Mouse (Mus musculus): ENCODE measurements around the gene Sin3a.
A peak's percentile ranks its signal among the peaks of the same experiment; 100 is the strongest.

Sin3a gene

DNA sequence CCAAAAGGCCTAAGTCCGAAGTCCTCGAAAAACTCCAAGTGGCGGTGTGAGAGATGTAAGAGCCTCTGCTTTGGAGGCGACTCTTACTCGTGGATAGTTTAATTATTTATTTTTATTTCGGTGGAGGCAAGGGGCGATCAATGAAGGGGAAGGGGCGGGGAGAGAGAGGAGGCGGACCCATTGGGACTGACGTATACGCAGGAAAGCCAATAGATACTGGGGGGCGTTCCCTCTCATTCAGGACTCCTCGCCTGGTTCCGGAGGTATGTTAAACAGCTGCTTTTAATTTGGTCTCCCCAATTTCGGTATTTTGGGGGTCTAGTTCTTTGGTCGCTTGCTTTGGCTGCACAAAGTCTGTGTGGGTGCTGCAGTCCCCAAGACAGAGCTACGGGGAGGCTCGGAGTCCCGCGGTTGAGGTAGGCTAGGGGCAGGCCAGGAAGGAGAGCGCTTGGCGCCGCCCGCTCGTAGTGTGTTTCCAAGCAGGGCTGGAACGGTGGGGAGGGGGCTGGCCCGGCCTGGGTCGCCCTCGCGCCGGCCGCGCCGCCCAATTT lies at the start of gene Sin3a:
Gene Sin3a, plus strand, starts transcription at position 240 of the 551 bp plus-strand sequence.
- DNase-seq (ENCODE audit: low spot score in 2 of 2): peak; percentile 80 to 86

DNA sequence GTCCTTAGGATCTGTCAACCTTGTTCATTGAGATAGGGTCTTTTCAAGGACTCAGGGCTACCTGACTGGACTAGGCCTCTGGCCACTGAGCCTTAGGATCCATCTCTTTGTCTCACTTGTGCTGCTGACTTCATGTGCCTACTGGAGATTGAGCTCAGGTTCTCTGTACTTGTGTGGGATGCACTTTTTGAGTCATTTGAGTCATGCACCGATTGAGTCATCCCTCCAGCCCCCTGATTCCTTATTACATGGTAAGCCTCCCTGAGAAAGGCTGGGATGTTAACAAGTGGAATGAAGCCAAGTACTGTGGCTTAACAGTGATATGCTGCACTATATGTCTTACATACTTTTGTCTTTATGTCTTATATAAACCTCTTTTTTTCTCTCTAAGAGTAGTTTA lies 40.1 kb upstream of the Sin3a start:
- DNase-seq (ENCODE audit: low spot score in 2 of 2): no peak

DNA sequence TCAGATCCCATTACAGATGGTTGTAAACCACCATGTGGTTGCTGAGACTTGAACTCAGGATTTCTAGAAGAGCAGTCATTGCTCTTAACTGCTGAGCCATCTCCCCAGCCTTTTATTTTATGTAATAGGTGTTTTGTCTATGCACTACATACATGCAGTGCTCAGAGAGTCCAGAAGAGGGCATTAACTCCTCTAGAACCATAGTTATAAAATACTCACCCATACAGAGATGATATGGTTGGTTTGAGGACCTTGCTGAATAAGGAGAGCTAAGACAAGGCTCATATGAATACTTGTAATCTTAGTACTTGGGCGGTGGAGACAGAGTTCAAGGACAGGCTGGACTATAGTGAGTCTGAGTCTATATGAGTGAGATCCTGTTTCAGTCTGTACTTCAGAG lies 15.6 kb upstream of the Sin3a start:
- DNase-seq (ENCODE audit: low spot score in 2 of 2): peak; percentile 46 to 69

DNA sequence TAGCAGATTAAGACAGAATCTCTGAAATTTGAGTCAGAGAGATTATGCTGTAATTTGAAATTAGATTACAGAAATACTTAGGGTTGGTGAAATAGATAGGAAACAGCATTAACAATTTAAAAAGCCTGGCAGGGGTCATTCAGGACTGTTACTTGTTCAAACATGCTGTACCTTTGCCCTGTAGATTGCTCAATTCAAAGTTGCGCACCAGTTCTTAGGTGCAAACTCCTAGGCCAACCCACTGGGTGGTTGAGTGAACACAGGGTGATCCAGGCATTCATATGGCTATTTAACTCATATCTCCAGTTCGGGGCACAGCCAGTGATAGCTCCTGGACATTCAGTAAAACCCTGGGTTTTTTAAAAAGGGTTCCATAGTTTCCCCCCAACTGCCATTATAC lies 7.7 kb upstream of the Sin3a start:
- no peak for DNase-seq (ENCODE audit: low spot score in 2 of 2)

DNA sequence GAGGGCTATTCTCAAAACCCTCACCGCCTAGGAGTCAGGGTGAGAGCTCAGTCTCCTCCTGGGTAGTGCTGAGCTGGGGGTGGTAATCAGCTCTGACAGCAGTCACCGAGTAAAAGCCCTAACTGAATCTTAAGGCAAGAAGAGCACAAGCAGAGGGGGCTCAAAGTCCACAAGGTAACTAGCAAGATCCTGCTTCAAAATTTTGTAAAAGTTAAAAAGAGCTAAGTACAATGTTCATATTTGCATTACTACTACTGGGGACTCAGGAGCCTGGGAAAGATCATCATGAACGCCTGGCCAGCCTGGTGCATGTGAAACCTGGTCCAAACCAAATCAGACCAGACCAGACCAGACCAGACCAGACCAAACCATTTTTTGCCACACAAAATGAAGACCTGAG lies 3.6 kb upstream of the Sin3a start:
- no peak for DNase-seq (ENCODE audit: low spot score in 2 of 2)

DNA sequence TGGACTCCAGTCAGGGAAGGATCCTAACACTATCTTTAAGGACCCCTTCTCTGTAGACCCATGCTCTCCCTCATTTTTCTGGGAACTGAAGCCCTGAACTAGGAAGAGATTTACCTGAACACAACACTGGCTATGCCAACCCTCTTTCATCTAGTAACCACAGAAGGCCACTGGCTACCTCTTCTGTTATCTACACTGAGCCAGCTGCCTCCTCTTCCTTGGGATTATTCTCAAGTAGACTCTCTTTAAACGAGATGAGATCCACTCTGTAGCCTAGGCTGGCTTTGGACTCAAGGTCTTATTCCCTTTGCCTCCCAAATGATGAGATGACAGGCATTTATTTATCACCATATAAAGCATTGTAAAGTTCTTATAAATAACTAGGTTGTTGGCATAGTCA lies 1.6 kb upstream of the Sin3a start:
- DNase-seq (ENCODE audit: low spot score in 2 of 2): no peak

DNA sequence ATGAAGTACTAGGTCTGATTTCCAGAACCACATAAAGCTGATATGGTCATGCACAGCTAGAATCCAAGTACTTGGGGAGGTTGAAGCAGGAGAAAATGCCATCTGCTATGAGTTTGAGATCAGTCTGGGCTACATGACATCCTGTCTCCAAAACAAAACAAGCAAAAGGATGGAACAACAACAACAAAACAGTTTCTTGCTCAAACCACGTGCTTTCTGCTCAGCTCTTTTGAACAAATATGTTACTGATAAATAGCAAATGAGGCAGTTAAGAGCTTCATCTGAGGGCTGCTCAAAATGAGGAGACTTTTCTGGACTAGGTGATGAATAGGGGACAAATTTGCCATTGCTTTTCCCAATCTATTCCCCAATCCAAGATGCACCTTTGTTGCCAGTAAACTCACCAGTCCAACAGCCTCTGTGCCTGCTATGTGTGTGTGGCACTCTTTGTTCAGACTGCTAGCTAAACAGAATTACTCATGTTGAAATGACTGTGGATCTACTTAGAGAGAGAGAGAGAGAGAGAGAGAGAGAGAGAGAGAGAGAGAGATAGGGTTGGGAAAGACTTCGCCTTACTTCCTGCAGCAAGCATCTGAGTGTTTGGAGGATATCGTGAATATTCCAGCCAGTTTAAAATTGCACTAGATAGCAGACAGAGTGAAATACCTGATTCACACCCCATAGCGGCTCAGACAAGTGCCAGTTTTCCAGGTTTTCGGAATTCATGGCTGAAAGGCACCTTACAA lies 867 bp upstream of the Sin3a start:
- DNase-seq (ENCODE audit: low spot score in 2 of 2): no peak

DNA sequence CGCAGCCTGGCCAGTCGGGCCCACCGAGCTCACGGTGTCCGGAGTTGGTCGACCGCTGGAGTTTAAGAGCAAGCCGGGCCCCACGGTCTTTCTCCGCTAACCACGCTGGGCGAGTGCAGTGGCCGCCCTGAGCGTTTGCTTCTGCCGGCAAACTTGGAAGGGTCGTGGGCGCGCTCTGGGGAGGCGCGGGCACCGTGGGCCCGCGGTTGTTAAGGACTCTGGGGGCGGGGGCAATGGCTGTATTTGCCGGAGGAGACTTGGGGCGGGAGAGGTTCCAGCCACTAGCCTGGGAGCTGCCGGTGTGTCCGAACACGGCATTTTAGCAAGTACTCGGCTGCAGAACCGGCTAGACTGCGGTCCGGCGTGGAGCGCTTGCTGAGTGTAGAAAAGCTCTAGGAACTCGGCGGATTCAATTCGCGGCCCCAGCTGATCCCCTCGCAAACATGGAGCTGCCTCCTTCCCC lies 717 bp downstream of the Sin3a start:
- DNase-seq (ENCODE audit: low spot score in 2 of 2): no peak

DNA sequence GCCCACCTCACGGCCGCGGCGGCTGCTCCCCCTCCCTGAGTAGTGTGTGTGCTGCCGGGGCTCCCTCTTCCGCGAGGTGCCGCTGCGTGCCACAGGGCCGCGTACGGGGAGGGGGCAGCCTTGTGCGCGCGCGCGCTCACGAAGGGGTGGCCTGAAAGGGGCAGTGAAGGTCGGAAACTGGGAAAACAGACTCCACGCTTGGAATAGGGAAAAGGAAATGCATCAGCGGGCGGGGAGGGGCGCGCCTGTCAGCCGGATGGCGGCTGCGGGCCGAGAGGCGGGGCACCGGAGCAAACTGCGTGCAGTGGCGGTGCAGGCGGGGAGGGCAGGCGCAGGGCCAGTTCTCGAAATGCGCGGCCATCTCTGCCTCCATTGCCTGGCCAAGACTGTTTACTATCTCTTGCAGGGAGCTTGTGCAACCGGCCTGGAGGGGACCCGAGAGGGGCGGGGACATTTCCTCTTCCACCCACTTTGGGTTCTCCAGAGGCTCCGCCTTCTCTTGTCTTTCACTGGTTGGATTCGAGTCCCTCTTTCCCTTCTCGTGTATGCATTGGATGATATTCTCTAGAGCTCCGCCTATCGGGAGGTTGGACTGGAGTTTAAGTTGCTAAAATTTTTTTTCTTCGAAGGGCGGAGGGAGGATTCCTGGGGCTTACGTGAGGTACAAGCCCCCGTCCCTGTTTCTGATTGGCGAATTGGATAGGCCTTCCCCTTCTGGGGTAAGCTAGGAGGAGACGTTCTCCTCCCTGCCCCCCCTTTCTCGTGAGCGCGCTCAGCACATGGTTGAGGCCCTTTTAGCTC lies 1.3 kb downstream of the Sin3a start:
- peak; percentile 100 for DNase-seq (ENCODE audit: low spot score in 2 of 2)

DNA sequence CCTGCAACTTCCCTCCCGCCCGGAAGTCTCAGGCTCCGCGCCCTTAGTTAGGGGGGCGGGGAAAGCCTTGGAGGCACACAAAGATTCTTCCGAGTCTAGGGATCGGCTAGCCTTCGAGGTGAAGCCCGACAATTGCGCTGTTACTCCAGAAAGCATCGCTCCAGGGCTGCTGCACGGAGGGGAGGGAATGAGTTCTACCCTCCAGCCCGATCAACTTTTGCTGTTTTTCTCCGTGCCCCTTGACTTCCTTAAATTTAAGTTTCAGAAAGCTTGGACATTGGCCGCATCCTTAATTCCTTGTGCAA lies 1.9 kb downstream of the Sin3a start:
- DNase-seq (ENCODE audit: low spot score in 2 of 2): no peak

DNA sequence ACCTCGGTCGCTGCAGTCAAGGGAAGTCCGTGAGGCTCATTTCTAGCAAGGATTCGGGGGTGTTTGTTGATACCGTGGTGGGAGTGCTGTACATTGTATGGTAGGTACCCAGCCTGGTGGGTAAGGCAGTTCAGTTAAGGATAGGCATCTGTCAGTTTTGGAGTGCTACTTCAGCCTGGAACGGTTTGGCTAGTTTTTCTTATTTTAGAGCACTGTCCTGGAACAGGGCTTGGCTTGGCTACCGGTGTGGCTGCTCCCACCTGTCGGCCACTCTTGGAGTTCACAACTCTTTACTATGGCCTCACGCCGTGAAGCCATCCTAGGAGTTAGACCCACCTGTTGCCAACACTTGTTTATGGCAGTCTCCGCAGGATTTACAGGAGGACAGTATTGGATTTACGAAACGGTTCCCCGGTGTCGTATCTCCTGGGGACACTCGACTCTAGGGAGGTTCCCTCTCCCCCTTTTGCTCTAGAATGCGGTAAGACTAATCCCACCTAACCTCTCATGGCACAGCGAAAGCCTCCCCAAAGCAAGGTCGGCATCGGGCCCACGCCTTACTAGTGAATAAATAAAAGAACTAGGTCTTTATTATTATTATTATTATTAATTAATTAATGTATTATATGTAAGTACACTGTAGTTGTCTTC lies 2.5 kb downstream of the Sin3a start:
- peak; percentile 41 to 46 for DNase-seq (ENCODE audit: low spot score in 2 of 2)

DNA sequence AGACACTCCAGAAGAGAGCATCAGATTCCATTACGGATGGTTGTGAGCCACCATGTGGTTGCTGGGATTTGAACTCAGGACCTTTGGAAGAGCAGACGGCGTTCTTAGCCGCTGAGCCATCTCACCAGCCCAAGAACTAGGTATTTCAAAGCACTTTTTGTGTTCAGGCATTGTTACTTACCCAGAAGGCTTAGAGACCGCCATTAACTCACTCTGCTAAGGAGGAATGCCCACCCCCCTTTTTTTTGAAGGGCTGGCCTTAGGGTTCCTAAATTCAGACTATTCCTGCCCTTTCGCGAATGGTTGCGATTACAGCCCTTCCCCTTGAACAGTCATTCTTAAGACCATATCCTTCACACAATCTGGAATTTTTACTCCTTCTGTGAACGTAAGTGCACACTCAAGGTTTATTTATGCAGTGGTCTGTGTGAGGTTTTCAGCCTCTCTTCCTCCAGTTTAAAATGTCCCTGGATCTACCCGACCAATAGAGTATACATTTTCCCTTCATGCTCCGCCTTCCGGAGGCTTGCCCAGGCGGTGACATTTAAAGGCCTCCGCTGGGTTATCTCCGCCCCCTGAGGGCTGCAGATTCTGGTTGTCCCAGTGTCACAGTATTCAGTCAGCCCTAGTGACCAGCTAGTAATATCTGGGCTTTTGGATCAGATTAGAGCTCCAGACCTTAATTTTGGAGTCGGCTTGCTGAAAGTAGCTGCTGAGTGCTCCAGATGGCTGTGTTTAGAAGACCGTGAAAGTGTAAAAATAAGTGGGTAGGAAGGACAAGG lies 3.2 kb downstream of the Sin3a start:
- peak; percentile 76 to 82 for DNase-seq (ENCODE audit: low spot score in 2 of 2)

DNA sequence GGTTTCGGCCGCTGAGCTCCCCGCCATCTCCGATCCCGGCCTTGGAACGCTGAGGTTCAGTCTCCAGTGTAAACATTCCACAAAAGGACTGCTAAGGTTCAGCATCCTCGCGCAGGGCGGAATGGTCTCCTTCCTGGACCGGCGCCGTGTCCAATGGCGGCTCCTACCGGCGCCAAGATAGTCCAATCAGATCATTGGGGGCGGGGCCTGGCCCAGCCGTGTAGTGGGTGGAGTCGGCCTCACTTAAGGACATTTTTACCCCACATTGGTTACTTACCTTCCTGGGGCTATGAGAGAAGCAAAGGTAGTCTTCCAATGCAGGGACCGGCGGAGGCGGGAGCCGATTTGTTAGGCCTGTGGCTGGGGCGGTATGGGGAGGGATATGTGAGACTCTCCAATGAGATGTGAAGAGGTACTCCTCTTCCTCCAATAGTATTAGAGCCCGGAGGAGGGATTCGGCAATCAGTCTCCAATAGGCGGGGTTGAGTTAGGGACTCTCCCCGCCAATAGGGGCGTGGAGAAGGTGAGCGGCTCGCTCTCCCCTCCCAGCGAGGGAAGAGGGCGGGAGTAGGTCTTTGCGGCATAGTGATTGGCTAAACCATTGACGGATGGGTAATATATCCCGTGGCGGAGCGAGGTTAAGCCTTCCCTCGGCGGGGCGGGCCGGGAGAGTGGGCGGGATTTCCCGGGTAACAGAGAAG lies 4.0 kb downstream of the Sin3a start:
- peak; percentile 99 for DNase-seq (ENCODE audit: low spot score in 2 of 2)

DNA sequence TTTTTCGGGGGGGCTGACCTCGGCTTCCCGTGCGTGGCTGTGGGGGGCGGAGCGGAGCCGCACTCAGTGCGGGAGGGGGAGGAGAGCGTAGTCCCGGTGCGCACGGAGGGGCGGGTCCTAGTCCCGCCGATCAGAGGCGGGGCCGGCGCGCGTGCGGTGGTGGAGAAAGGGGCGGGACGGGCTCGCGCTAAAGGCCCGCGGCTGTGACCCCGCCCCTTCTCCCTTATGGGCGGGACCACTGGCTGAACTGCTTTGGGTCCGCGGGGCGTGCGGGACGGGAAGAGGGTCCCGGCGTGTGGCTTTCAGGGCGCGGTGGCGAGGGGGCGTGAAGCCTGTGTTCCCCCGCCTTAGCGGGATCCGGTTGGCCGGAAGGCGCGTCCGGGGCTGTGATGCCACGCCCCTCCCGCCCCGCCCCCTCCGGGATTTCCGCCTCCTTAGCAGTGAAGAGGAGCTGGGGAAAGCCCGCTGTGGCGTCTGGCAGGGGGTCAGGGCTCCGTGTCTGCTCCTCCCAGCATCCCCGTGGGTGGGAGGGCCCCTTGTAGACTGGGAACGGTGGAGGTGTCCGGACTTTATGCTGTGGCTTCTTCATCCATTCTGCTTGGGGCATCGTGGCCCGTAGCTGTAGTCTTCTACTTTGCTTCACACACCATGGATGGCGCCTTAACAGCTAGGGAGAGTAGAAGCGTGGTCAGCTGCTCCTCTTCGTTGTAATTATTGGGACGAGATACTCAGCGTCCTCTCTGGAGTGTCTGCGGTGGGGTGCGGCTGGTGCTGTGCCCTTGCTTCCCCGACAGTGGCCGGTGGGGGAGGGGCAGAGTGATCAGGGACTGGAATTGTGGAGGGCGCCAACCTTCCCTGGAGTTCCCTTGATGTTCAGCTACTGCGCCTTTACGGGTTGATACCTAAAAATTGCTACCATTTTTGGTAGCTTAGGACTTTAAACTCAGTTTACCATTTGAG lies 5.1 kb downstream of the Sin3a start:
- peak; percentile 87 to 89 for DNase-seq (ENCODE audit: low spot score in 2 of 2)

DNA sequence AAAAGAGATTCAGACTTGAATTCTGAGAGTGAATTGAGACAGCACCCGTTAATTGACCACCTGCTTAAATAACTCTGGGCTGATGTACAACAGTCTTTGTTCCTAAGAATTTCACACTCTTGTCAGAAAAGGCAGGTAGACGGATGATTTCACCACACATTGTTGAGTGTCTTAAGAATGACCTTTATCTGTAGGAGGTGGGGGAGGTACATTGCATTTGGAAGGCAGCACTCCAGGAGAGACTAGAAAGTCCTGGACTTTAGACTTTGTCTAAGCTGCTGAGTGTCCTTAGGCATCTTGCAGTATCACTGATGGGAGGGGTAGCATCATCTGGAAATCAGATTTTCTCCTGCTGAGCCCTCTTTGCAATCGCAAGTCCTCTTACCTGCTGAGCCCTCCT lies 10.4 kb downstream of the Sin3a start:
- DNase-seq (ENCODE audit: low spot score in 2 of 2): no peak

DNA sequence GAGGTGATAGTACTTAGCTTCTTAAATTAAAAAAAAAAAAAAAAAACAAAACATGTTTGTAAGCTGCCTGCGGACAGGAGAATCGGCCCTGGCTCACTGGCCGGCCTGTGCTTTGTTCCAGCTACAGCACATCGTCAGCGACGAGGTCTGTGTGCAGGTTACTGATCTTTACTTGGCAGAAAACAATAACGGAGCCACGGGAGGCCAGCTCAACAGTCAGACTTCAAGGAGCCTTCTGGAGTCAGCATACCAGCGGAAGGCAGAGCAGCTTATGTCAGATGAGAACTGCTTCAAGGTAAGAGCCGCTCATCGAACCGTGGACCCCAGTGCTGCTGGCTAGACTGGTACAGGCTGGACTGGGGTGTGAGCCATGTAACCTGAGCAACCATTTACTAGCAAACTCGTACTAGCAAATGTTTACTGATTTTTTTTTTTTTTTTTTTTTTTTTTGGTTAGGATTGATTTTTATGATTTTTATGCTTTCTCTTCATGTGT lies 45.5 kb downstream of the Sin3a start:
- no peak for DNase-seq (ENCODE audit: low spot score in 2 of 2)

DNA sequence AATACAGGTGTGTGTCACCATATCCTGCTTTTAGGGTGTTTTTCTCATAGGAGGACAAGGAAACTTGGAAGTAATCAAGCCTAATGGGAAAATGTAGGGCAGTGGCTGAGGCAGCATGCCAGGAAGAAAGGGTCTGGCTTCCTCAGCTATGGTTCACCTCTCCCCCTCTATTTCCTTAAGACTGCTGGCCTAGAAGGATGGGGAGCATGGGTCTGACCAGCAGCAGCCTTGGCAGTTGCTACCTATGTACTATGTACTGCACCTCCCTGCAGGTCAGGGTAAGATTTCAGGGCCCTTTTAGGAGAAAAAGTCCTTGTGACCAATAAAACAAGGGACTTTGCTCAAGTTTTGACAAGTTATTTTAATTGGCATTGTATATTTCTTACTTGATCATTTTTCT lies 57.8 kb downstream of the Sin3a start:
- no peak for DNase-seq (ENCODE audit: low spot score in 2 of 2)

DNA sequence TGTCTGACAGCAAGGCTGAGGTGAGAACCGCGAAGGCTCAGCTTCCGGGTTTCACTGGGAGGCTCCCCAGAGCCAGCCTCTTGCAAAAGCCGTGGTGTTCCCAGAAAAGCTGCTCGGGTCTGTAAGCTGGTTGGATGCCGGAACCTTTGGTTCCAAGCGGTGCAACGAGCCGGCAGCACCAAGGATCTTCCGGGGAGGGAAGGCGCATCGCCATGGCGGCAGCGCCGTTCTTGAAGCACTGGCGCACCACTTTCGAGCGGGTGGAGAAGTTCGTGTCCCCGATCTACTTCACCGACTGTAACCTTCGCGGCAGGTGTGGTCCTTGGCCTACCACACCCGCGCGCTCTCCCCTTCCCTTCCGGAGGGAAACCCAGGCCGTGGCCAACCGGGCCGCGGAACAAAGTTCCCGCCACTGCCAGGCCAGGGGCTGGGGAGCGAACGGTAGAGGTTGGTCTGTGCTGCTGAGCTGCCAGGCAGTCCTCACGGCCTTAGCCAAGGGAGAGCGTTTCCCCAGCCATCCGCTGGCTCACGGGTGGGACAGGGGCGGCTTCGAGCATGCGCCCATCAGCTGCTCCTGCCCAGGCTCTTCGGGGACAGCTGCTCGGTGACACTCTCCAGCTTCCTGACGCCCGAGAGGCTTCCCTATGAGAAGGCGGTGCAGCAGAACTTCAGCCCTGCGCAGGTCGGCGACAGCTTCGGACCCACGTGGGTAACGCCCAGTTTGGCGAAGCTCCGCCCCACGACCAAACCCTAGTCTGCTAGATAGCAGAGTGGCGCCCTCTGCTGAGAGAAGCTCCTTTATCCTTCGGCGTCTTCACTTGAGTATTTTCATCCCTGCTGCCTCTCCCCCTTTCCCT lies 59.0 kb downstream of the Sin3a start, which contains the start of gene Man2c1:
Gene Man2c1, plus strand, starts transcription at position 114 of the 857 bp plus-strand sequence.
- DNase-seq (ENCODE audit: low spot score in 2 of 2): peak; percentile 89 to 93

DNA sequence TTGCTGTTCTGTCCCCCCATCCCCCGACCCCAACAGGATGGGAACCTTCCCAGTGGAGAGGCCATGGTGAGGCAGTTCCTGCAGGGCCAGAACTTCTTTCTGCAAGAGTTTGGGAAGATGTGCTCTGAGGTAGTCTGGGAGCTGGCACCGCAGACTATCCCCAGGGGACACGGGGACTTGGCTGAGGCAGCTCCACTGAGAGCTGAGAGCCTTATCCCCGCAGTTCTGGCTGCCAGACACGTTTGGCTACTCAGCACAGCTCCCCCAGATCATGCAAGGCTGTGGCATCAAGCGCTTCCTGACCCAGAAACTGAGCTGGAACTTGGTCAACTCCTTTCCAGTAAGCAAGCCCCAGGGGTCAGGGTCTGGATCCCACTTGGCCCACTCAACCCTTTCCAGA lies 65.4 kb downstream of the Sin3a start:
- DNase-seq (ENCODE audit: low spot score in 2 of 2): no peak

Data from heart, adult 9 months (tissue).